ENCODE assay signal across 21 mouse cellular contexts in genomic region chr3:55927343-55927742, GRCm38 (mm10).
DNase-seq lines count a peak whose midpoint lies in the region; ATAC-seq lines count a peak whose summit lies in the region.
"Had no signal": no experiment of that assay in that cellular context is flagged by ENCODE, and none has a peak within 500 bp of the region (broad histone marks: within the 10 kb centered on the region; RNA-seq: fewer than 3 reads in every experiment).

No protein-coding gene starts in this region.

- H3K36me3 ChIP-seq in neural tube, embryonic 13.5 days: peaks cover 31% of the 10 kb centered on the region
- peaks cover 10% of the 10 kb centered on the region for H3K36me3 ChIP-seq in neural tube, embryonic 14.5 days (ENCODE audit: control insufficient read depth, insufficient read depth, low read length)
- H3K36me3 ChIP-seq in neural tube, embryonic 15.5 days: peaks cover 25% of the 10 kb centered on the region
- H3K36me3 ChIP-seq: G1E had no signal

- 44% methylated on average over 2 of the region's 2 CpGs for WGBS in neural tube, embryonic 13.5 days
- 48% methylated on average over 2 of the region's 2 CpGs for WGBS in neural tube, embryonic 14.5 days
- WGBS in neural tube, embryonic 15.5 days: 47% methylated on average over 2 of the region's 2 CpGs

- H3K4me1 ChIP-seq in neural tube, embryonic 13.5 days (replicated peaks): no peaks in the 10 kb centered on the region
- no peaks in the 10 kb centered on the region for H3K4me1 ChIP-seq in neural tube, embryonic 14.5 days (ENCODE audit: control insufficient read depth, insufficient read depth, low read length)
- H3K4me1 ChIP-seq in neural tube, embryonic 15.5 days: no peaks in the 10 kb centered on the region

- no peak overlapping the region for H3K9ac ChIP-seq in neural tube, embryonic 13.5 days
- H3K9ac ChIP-seq in neural tube, embryonic 14.5 days (replicated peaks; ENCODE audit: low read depth, low read length): no peak overlapping the region
- H3K9ac ChIP-seq in neural tube, embryonic 15.5 days (replicated peaks): no peak overlapping the region

- no peak for DNase-seq in neural tube, embryonic 10.5 days (ENCODE audit: extremely low spot score, low spot score)
- no peak for DNase-seq in frontal cortex, postnatal 10 days (ENCODE audit: low spot score in 2 of 2)
- no peak for DNase-seq in testis, postnatal 10 days (ENCODE audit: low spot score)
- DNase-seq: adrenal gland, adult 2 months; adrenal gland, adult 8-10 months; adrenal gland, postnatal 10 days; adrenal gland, postnatal 14 days; adrenal gland, postnatal 25 days; adrenal gland, postnatal 36 days; B cell, adult 2 months; cerebellum, adult 11 months; cerebellum, adult 11-12 months; cerebellum, adult 18-20 months had no signal

- H3K4me2 ChIP-seq in neural tube, embryonic 13.5 days: no peak overlapping the region
- H3K4me2 ChIP-seq in neural tube, embryonic 14.5 days (ENCODE audit: low read depth, low read length): no peak overlapping the region
- no peak overlapping the region for H3K4me2 ChIP-seq in neural tube, embryonic 15.5 days

- H3K27me3 ChIP-seq in neural tube, embryonic 13.5 days: no peaks in the 10 kb centered on the region
- H3K27me3 ChIP-seq in neural tube, embryonic 14.5 days (ENCODE audit: control insufficient read depth, insufficient read depth, low read length): no peaks in the 10 kb centered on the region
- no peaks in the 10 kb centered on the region for H3K27me3 ChIP-seq in neural tube, embryonic 15.5 days (replicated peaks)
- H3K27me3 ChIP-seq: CH12.LX, Patski had no signal

- 0 out of 2 replicates have a peak overlapping the region, but pooled peaks have one; percentile 5 for H3K27ac ChIP-seq in neural tube, embryonic 13.5 days (replicated peaks)
- no peak overlapping the region for H3K27ac ChIP-seq in neural tube, embryonic 14.5 days (ENCODE audit: low read depth, low read length)
- H3K27ac ChIP-seq in neural tube, embryonic 15.5 days (replicated peaks): no peak overlapping the region

- no peaks in the 10 kb centered on the region for H3K9me3 ChIP-seq in neural tube, embryonic 13.5 days
- no peaks in the 10 kb centered on the region for H3K9me3 ChIP-seq in neural tube, embryonic 14.5 days (ENCODE audit: control insufficient read depth, low read length)
- no peaks in the 10 kb centered on the region for H3K9me3 ChIP-seq in neural tube, embryonic 15.5 days (replicated peaks)

- no peak overlapping the region for H3K4me3 ChIP-seq in neural tube, embryonic 13.5 days
- H3K4me3 ChIP-seq in neural tube, embryonic 14.5 days (ENCODE audit: low read depth, low read length): no peak overlapping the region
- no peak overlapping the region for H3K4me3 ChIP-seq in neural tube, embryonic 15.5 days (replicated peaks)

- ATAC-seq in neural tube, embryonic 13.5 days (ENCODE audit: low read depth): no peak
- 0 out of 2 replicates have a peak, but pooled peaks have one; percentile 58 for ATAC-seq in neural tube, embryonic 14.5 days (ENCODE audit: low read depth)
- peak; percentile 61; the same call in 1 of the 2 replicates for ATAC-seq in neural tube, embryonic 15.5 days (ENCODE audit: low FRiP score)
- ATAC-seq: activated CD4-positive, CD25-positive, alpha-beta regulatory T cell, adult 4 months; CD4-positive, CD25-positive, alpha-beta regulatory T cell, adult 4 months; Patski had no signal
